Mouse (Mus musculus) testis, adult 2 months (tissue): ENCODE measurements around the gene Gin1. TPM values are rescaled to one million over a fixed set of nuclear protein-coding genes. Genes with fewer than 3 reads are reported as not detected.
A peak's percentile ranks its signal among the peaks of the same experiment; 100 is the strongest.

Experiments
- H3K27ac ChIP-seq: fragments of 200-500 bp; 2 replicates; pipeline ENCODE4 v1.5.1; 2012; ENCODE audit warnings: low read depth, low read length; ENCODE audit not compliant: control insufficient read depth, insufficient read depth
- H3K27me3 ChIP-seq: fragments of 200-500 bp; 2 replicates; pipeline ENCODE4 v1.6.1; 2012; ENCODE audit warnings: mild to moderate bottlenecking, low read length, moderate library complexity; ENCODE audit not compliant: control insufficient read depth, insufficient read depth
- H3K36me3 ChIP-seq: fragments of 200-500 bp; 2 replicates; pipeline ENCODE4 v1.6.1; 2012; ENCODE audit warnings: mild to moderate bottlenecking, low read length; ENCODE audit not compliant: control insufficient read depth, insufficient read depth
- H3K4me1 ChIP-seq: fragments of 200-500 bp; 2 replicates; pipeline ENCODE4 v1.6.1; 2012; ENCODE audit warnings: low read length; ENCODE audit not compliant: control insufficient read depth, insufficient read depth
- H3K4me3 ChIP-seq: fragments of 200-500 bp; 2 replicates; pipeline ENCODE4 v1.5.1; 2012; ENCODE audit warnings: low read depth, mild to moderate bottlenecking, low read length, moderate library complexity, mixed read lengths; ENCODE audit not compliant: control insufficient read depth
- CTCF ChIP-seq: fragments of 200-500 bp; IDR thresholded peaks from 2 replicates; pipeline ENCODE4 v1.5.1; 2012; ENCODE audit warnings: low read depth, mild to moderate bottlenecking, inconsistent platforms, low read length, moderate library complexity; ENCODE audit not compliant: control insufficient read depth, insufficient read depth, insufficient replicate concordance
- POLR2A ChIP-seq: fragments of 200-500 bp; IDR thresholded peaks from 2 replicates; pipeline ENCODE4 v1.6.1; 2012; ENCODE audit warnings: low read depth, mild to moderate bottlenecking, inconsistent platforms, low read length, moderate library complexity; ENCODE audit not compliant: control insufficient read depth
- polyA plus RNA-seq: library from polyadenylated mRNA; depleted of rRNA; stranded (reverse); fragments of >200 nt; gene quantifications from 2 replicates; pipeline ENCODE4 v1.2.3, GENCODE M21; 2012

Gene Gin1
- polyA plus RNA-seq, 1 experiment, result 6.6 TPM

GRCm38 (mm10) chr1:97769294-97769903 lies 573 bp upstream of the Gin1 start:
- H3K27ac ChIP-seq, result peak overlapping the region; percentile 70
- TF ChIP-seq CTCF (no peak), POLR2A (no peak)
- peak overlapping the region; percentile 92 for H3K4me3 ChIP-seq
- no peaks in the 10 kb centered on the region for H3K27me3 ChIP-seq
- no peaks in the 10 kb centered on the region for H3K36me3 ChIP-seq
- H3K4me1 ChIP-seq, result peaks cover 2% of the 10 kb centered on the region

- TF ChIP-seq CTCF (no peak), POLR2A (no peak)
- H3K4me1 ChIP-seq, result peaks cover 2% of the 10 kb centered on the region
- H3K27me3 ChIP-seq, result no peaks in the 10 kb centered on the region
- H3K27ac ChIP-seq, result no peak overlapping the region
- H3K36me3 ChIP-seq, result no peaks in the 10 kb centered on the region
- peak overlapping the region; percentile 66 for H3K4me3 ChIP-seq
Observed at GRCm38 (mm10) chr1:97771118-97771517, 1.1 kb downstream of the Gin1 start.

- TF ChIP-seq CTCF (no peak), POLR2A (no peak)
- no peaks in the 10 kb centered on the region for H3K27me3 ChIP-seq
- H3K4me3 ChIP-seq, result no peak overlapping the region
- no peaks in the 10 kb centered on the region for H3K36me3 ChIP-seq
- no peak overlapping the region for H3K27ac ChIP-seq
- peaks cover 2% of the 10 kb centered on the region for H3K4me1 ChIP-seq
Observed at GRCm38 (mm10) chr1:97771727-97772126, 1.8 kb downstream of the Gin1 start.

GRCm38 (mm10) chr1:97773362-97773761 lies 3.4 kb downstream of the Gin1 start:
- Histone ChIP-seq H3K27ac (no peak overlapping the region), H3K36me3 (no peaks in the 10 kb centered on the region), H3K4me1 (peaks cover 2% of the 10 kb centered on the region), H3K27me3 (no peaks in the 10 kb centered on the region), H3K4me3 (no peak overlapping the region)
- TF ChIP-seq POLR2A (no peak), CTCF (no peak)

GRCm38 (mm10) chr1:97773973-97774372 lies 4.0 kb downstream of the Gin1 start:
- no peak overlapping the region for H3K27ac ChIP-seq
- TF ChIP-seq CTCF, result no peak
- TF ChIP-seq POLR2A, result no peak
- peaks cover 2% of the 10 kb centered on the region for H3K4me1 ChIP-seq
- H3K27me3 ChIP-seq, result no peaks in the 10 kb centered on the region
- no peaks in the 10 kb centered on the region for H3K36me3 ChIP-seq
- no peak overlapping the region for H3K4me3 ChIP-seq

- Histone ChIP-seq H3K4me1 (no peaks in the 10 kb centered on the region), H3K27me3 (no peaks in the 10 kb centered on the region), H3K27ac (no peak overlapping the region), H3K36me3 (no peaks in the 10 kb centered on the region), H3K4me3 (no peak overlapping the region)
- TF ChIP-seq CTCF, result no peak
- TF ChIP-seq POLR2A, result no peak
Observed at GRCm38 (mm10) chr1:97781674-97782073, 11.7 kb downstream of the Gin1 start.

GRCm38 (mm10) chr1:97784928-97785327 lies 15.0 kb downstream of the Gin1 start:
- no peak for TF ChIP-seq POLR2A
- TF ChIP-seq CTCF, result no peak
- no peaks in the 10 kb centered on the region for H3K36me3 ChIP-seq
- H3K4me3 ChIP-seq, result no peak overlapping the region
- H3K4me1 ChIP-seq, result no peaks in the 10 kb centered on the region
- H3K27me3 ChIP-seq, result no peaks in the 10 kb centered on the region
- no peak overlapping the region for H3K27ac ChIP-seq
